Mouse (Mus musculus) forelimb bud, embryonic 11.5 days (tissue): ENCODE measurements around the gene Dctn3.
A peak's percentile ranks its signal among the peaks of the same experiment; 100 is the strongest.

ENCODE experiments used
- DNase-seq: peaks from one replicate; pipeline ENCODE4 v3.0.0-alpha.2; 2012; ENCODE audit warnings: low read depth, low spot score

The Dctn3 gene

GRCm38 (mm10) chr4:41672522-41672963, 50.4 kb downstream of the Dctn3 start:
- no peak for DNase-seq

DNA sequence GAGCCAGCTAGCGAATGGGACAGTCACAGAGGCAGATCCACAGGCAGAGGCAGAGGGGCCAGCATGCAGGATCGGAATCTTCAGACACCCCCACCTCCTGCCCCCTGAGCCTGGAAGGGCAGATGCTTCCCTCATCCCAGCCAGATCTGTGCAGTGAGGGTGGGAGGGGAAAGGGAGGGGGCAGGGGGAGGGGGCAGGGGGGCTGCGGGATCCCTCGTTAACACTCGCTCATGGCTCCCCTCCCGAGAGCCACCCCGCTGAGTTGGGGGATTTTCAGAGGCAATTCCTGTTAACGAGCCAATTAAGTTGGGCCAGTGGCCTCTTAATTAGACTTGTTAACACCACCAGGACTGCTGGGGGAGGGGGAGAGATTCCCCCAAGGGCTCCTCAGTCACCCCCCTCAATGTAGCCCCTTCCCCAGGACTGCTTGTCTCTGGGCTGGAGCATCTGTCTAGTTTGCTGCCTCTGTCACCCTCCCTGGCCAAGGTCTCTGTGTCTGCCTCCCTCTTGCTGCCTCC, 50.9 kb downstream of the Dctn3 start:
- DNase-seq = peak; percentile 57

DNA sequence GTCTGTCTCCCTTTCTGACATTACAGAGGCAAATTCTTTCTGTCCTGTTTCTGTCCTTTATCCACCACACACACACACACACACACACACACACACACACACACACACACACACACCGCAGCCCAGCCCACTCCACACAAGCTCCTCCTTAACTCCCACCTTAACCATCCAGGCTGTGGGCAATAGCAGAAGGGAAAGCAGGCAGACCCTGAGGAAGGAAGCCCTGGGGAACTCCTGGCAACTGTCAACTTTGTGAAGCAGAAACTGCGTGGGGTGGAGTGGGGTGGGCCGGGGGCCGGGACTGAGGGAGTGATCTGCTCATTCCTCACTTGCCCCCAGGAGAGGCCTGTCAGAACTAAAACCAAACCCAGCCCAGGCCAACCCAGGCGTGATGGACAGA, 51.5 kb downstream of the Dctn3 start:
- no peak for DNase-seq

DNA sequence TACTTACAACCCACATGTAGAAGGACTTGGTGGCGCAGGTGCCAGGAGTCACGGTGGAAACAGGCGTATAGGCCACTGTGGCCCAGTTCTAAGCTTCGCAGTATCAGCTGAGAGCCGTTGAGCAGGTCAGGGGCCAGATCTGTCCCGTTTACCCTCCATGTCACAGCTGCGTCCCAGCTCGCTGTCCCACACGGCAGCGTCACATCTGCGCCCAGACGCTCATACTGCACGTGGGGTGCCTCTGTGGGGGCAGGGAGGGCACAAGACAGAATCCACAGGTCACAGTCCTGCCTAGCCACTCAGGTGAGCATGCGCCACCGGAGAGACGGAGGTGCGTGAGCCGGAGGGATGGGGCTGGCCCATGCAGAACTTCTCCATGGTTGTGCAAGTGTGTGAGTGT, 52.1 kb downstream of the Dctn3 start:
- DNase-seq = no peak

GRCm38 (mm10) chr4:41666646-41667045, 56.3 kb downstream of the Dctn3 start:
- DNase-seq = no peak

- DNase-seq = no peak
These were observed 57.8 kb downstream of the Dctn3 start for GRCm38 (mm10) chr4:41665009-41665675.
